In genomic region chr13:24800674-24801307, GRCm38 (mm10) we compare ENCODE assay signal across 8 mouse cellular contexts. TPM values are rescaled to one million over a fixed set of nuclear protein-coding genes. Genes with fewer than 3 reads are reported as not detected.
DNase-seq lines count a peak whose midpoint lies in the region; ATAC-seq and TF ChIP-seq lines count a peak whose summit lies in the region.

No protein-coding gene starts in this region.

- peak; percentile 97 for ATAC-seq in hindbrain, postnatal 0 days
- ATAC-seq in megakaryocyte, adult 5-6 weeks (ENCODE audit: poor library complexity, severe bottlenecking) = peak; percentile 82

- under 1% methylated on average over 42 of the region's 42 CpGs for WGBS in hindbrain, postnatal 0 days

- peak; percentile 30; the same call in 1 of the 2 replicates for TF ChIP-seq CTCF in hindbrain, postnatal 0 days (IDR thresholded peaks at IDR 0.05; ENCODE audit: low read depth)
- no peak for TF ChIP-seq CTCF in left cerebral cortex, adult 2 months (IDR thresholded peaks at IDR 0.05)

- H3K4me2 ChIP-seq in hindbrain, postnatal 0 days (ENCODE audit: low read depth, low read length) = peak overlapping the region; percentile 91

- H3K36me3 ChIP-seq in hindbrain, postnatal 0 days (ENCODE audit: insufficient read depth, low read length) = no peaks in the 10 kb centered on the region

- no peaks in the 10 kb centered on the region for H3K27me3 ChIP-seq in hindbrain, postnatal 0 days (ENCODE audit: insufficient read depth, low read length)

- intact Hi-C loops in left cerebral cortex, adult 2 months (cut with DNase I) = loop anchor here (1.0 kb wide), 1 partner anchor 31 kb away; the partner anchor contains the start of genes Acot13 and Tdp2

- no peaks in the 10 kb centered on the region for H3K9me3 ChIP-seq in hindbrain, postnatal 0 days (ENCODE audit: low read length)

- DNase-seq in T-cell, adult 2 months (ENCODE audit: low spot score) = peak; percentile 98
- DNase-seq in cerebellum, postnatal 36 days = peak; percentile 92 to 95
- peak; percentile 98 for DNase-seq in gastrocnemius, adult 18-20 months (ENCODE audit: low spot score)
- DNase-seq in hindbrain, postnatal 0 days (ENCODE audit: low spot score) = peak; percentile 98
- peak; percentile 95 to 96 for DNase-seq in left cerebral cortex, adult 2 months (ENCODE audit: extremely low spot score in 1 of 2, low spot score in 2 of 2)
- DNase-seq in right cerebral cortex, adult 2 months (ENCODE audit: low spot score in 2 of 2) = peak; percentile 96 to 97
- DNase-seq in urinary bladder, postnatal 14 days (ENCODE audit: low spot score) = peak; percentile 98

- H3K9ac ChIP-seq in hindbrain, postnatal 0 days (replicated peaks; ENCODE audit: low read length) = peak overlapping the region; percentile 92

- peaks cover 7% of the 10 kb centered on the region; the same call in 1 of the 2 replicates for H3K4me1 ChIP-seq in hindbrain, postnatal 0 days (ENCODE audit: insufficient read depth, low read length)

- H3K4me3 ChIP-seq in hindbrain, postnatal 0 days (ENCODE audit: low read length) = peak overlapping the region; percentile 97
- H3K4me3 ChIP-seq in left cerebral cortex, adult 2 months = peak overlapping the region; percentile 99

- peak overlapping the region; percentile 99 for H3K27ac ChIP-seq in hindbrain, postnatal 0 days
- H3K27ac ChIP-seq in left cerebral cortex, adult 2 months = peak overlapping the region; percentile 99

RNA-seq across cellular contexts. Expression of gene BC005537, which starts 0.7 kb away (rescaled TPM):
- total RNA-seq in gastrocnemius, adult 18-20 months (2021) = 10 to 100 TPM; 46.5 to 55.2 TPM
- total RNA-seq in hindbrain, postnatal 0 days (2014; rRNA removed) = 39.2 and 40.8 TPM in 2 replicates
- polyA plus RNA-seq in hindbrain, postnatal 0 days (2015; fragmentation: Nextera tagmentation; extraction: Ambion mirVana) = 16.4 and 18.1 TPM in 2 replicates
- 100 to 1,000 TPM; 151 to 161 TPM for total RNA-seq in left cerebral cortex, adult 2 months (2021)
- 222 and 241 TPM in 2 replicates for total RNA-seq in megakaryocyte, adult 5-6 weeks (2015)
- 97.2 and 116 TPM in 2 replicates for total RNA-seq in megakaryocyte, adult 5-6 weeks (2017)

RNA-seq across cellular contexts. Expression of gene Acot13, which starts 30.5 kb away (rescaled TPM):
- total RNA-seq in gastrocnemius, adult 18-20 months (2021) = 100 to 1,000 TPM; 153 TPM
- total RNA-seq in hindbrain, postnatal 0 days (2014; rRNA removed) = 14.7 and 19.3 TPM in 2 replicates
- 69.7 and 74.2 TPM in 2 replicates for polyA plus RNA-seq in hindbrain, postnatal 0 days (2015; fragmentation: Nextera tagmentation; extraction: Ambion mirVana)
- total RNA-seq in left cerebral cortex, adult 2 months (2021) = 10 to 100 TPM; 80.0 to 82.9 TPM
- total RNA-seq in megakaryocyte, adult 5-6 weeks (2015) = 26.7 and 27.1 TPM in 2 replicates
- 26.1 and 30.3 TPM in 2 replicates for total RNA-seq in megakaryocyte, adult 5-6 weeks (2017)

RNA-seq across cellular contexts. Expression of gene Tdp2, which starts 30.7 kb away (rescaled TPM):
- 1 to 10 TPM; 7.7 to 8.2 TPM for total RNA-seq in gastrocnemius, adult 18-20 months (2021)
- 30.0 and 30.9 TPM in 2 replicates for total RNA-seq in hindbrain, postnatal 0 days (2014; rRNA removed)
- polyA plus RNA-seq in hindbrain, postnatal 0 days (2015; fragmentation: Nextera tagmentation; extraction: Ambion mirVana) = 36.6 and 38.8 TPM in 2 replicates
- 10 to 100 TPM; 18.8 to 20.7 TPM for total RNA-seq in left cerebral cortex, adult 2 months (2021)
- total RNA-seq in megakaryocyte, adult 5-6 weeks (2015) = 45.4 and 47.7 TPM in 2 replicates
- total RNA-seq in megakaryocyte, adult 5-6 weeks (2017) = 32.9 and 35.6 TPM in 2 replicates

RNA-seq across cellular contexts. Expression of gene Gmnn, which starts 39.1 kb away (rescaled TPM):
- total RNA-seq in gastrocnemius, adult 18-20 months (2021) = 1 to 10 TPM; 4.1 to 4.2 TPM
- 4.7 and 40.9 TPM in 2 replicates for total RNA-seq in hindbrain, postnatal 0 days (2014; rRNA removed)
- polyA plus RNA-seq in hindbrain, postnatal 0 days (2015; fragmentation: Nextera tagmentation; extraction: Ambion mirVana) = 23.4 and 23.6 TPM in 2 replicates
- total RNA-seq in left cerebral cortex, adult 2 months (2021) = 1 to 10 TPM; 2.6 TPM
- 161 and 181 TPM in 2 replicates for total RNA-seq in megakaryocyte, adult 5-6 weeks (2015)
- total RNA-seq in megakaryocyte, adult 5-6 weeks (2017) = 175 and 177 TPM in 2 replicates

RNA-seq across cellular contexts. Expression of gene D130043K22Rik, which starts 44.1 kb away (rescaled TPM):
- total RNA-seq in gastrocnemius, adult 18-20 months (2021) = not detected
- 11.3 and 13.0 TPM in 2 replicates for total RNA-seq in hindbrain, postnatal 0 days (2014; rRNA removed)
- 6.1 TPM in 2 replicates for polyA plus RNA-seq in hindbrain, postnatal 0 days (2015; fragmentation: Nextera tagmentation; extraction: Ambion mirVana)
- total RNA-seq in left cerebral cortex, adult 2 months (2021) = 10 to 100 TPM; 30.8 to 31.2 TPM
- not detected in 2 replicates for total RNA-seq in megakaryocyte, adult 5-6 weeks (2015)
- not detected in 2 replicates for total RNA-seq in megakaryocyte, adult 5-6 weeks (2017)

Comparison
In these comparisons a context has a peak if more than half of its experiments do, and no peak if none do; other contexts are left out.
1. Peak in every context shown above with its lines: DNase-seq, ATAC-seq, H3K4me3 ChIP-seq and H3K27ac ChIP-seq.